Mouse (Mus musculus) limb, embryonic 14.5 days (tissue): ENCODE measurements around the gene Pet100. TPM values are rescaled to one million over a fixed set of nuclear protein-coding genes. Genes with fewer than 3 reads are reported as not detected.

Source experiments
- ATAC-seq: fragments of 200-750 bp; cut with Nextera tagmentation; 2 replicates; pipeline ENCODE4 v1.8.0; 2017; ENCODE audit warnings: low read depth, moderate number of reproducible peaks, moderate TSS enrichment; ENCODE audit not compliant: low FRiP score
- DNase-seq: peaks from one replicate; pipeline ENCODE4 v3.0.0-alpha.2; 2015; ENCODE audit warnings: low spot score
- H3K27ac ChIP-seq: fragments of 300-500 bp; sonication (generic); replicated peaks from 2 replicates; pipeline ENCODE4 v1.5.1; 2014; ENCODE audit warnings: low read depth, mild to moderate bottlenecking, low read length, moderate library complexity, mixed read lengths
- H3K27me3 ChIP-seq: fragments of 300-500 bp; sonication (generic); 2 replicates; pipeline ENCODE4 v1.6.1; 2014; ENCODE audit warnings: low read length, mixed read lengths; ENCODE audit not compliant: control insufficient read depth, insufficient read depth
- H3K36me3 ChIP-seq: fragments of 300-500 bp; sonication (generic); 2 replicates; pipeline ENCODE4 v1.6.1; 2014; ENCODE audit warnings: mild to moderate bottlenecking, low read length, moderate library complexity, mixed read lengths; ENCODE audit not compliant: control insufficient read depth, insufficient read depth
- H3K4me1 ChIP-seq: fragments of 300-500 bp; sonication (generic); 2 replicates; pipeline ENCODE4 v1.6.1; 2014; ENCODE audit warnings: antibody characterized with exemption, low read length, mixed read lengths; ENCODE audit not compliant: control insufficient read depth, insufficient read depth
- H3K4me2 ChIP-seq: fragments of 300-500 bp; sonication (generic); replicated peaks from 2 replicates; pipeline ENCODE4 v1.6.1; 2014; ENCODE audit warnings: low read depth, mild to moderate bottlenecking, low read length, moderate library complexity; ENCODE audit not compliant: severe bottlenecking
- H3K4me3 ChIP-seq: fragments of 300-500 bp; sonication (generic); replicated peaks from 2 replicates; pipeline ENCODE4 v1.5.1; 2014; ENCODE audit warnings: low read length
- H3K9ac ChIP-seq: fragments of 300-500 bp; sonication (generic); 2 replicates; pipeline ENCODE4 v1.6.1; 2014; ENCODE audit warnings: mild to moderate bottlenecking, low read depth, low read length, moderate library complexity; ENCODE audit not compliant: severe bottlenecking
- H3K9me3 ChIP-seq: fragments of 300-500 bp; sonication (generic); 2 replicates; pipeline ENCODE4 v1.6.1; 2016; ENCODE audit warnings: low read length; ENCODE audit not compliant: control insufficient read depth
- POLR2A ChIP-seq: fragments of 200-500 bp; IDR thresholded peaks from 2 replicates; pipeline ENCODE4 v1.8.0; 2012; ENCODE audit warnings: inconsistent platforms, mild to moderate bottlenecking, moderate library complexity, borderline replicate concordance; ENCODE audit not compliant: insufficient read depth, insufficient read length; ENCODE audit errors: extremely low read depth
- WGBS: fragments of 180-500 bp; shearing (Covaris S2); extraction: QIAGEN DNeasy Blood & Tissue Kit; methylation state at CpG from one replicate; pipeline ENCODE4 v1.1.7; 2014; 5-methylcytosine and 5-hydroxymethylcytosine counted together
- polyA plus RNA-seq, 2 experiments: library from polyadenylated mRNA; depleted of rRNA in 1 of 2; stranded (reverse) in 1 of 2; unstranded in 1 of 2; fragments of >200 nt; fragmentation: Nextera tagmentation in 1 of 2; extraction: Ambion mirVana in 1 of 2; gene quantifications; 2 replicates each; pipeline versions ENCODE4 v1.2.1 to v1.2.3; 2012 to 2014

Pet100 gene
- polyA plus RNA-seq, 2 experiments: 55.4 to 94.5 TPM

GRCm38 (mm10) chr8:3646824-3647531 is 25.6 kb downstream of the Pet100 start:
- ATAC-seq (no peak), DNase-seq (no peak)
- Histone ChIP-seq H3K36me3 (no peaks in the 10 kb centered on the region), H3K4me2 (no peak overlapping the region), H3K27me3 (no peaks in the 10 kb centered on the region), H3K9ac (no peak overlapping the region), H3K4me3 (no peak overlapping the region), H3K27ac (no peak overlapping the region), H3K9me3 (no peaks in the 10 kb centered on the region), H3K4me1 (no peaks in the 10 kb centered on the region)
- TF ChIP-seq POLR2A: no peak
- WGBS: 84% methylated on average over 6 of the region's 6 CpGs

- no peak for TF ChIP-seq POLR2A
- no peaks in the 10 kb centered on the region for H3K27me3 ChIP-seq
- H3K4me2 ChIP-seq: no peak overlapping the region
- 64% methylated on average over 4 of the region's 4 CpGs for WGBS
- no peak overlapping the region for H3K9ac ChIP-seq
- H3K9me3 ChIP-seq: no peaks in the 10 kb centered on the region
- ATAC-seq (no peak), DNase-seq (no peak)
- H3K27ac ChIP-seq: no peak overlapping the region
- H3K36me3 ChIP-seq: no peaks in the 10 kb centered on the region
- H3K4me1 ChIP-seq: no peaks in the 10 kb centered on the region
- H3K4me3 ChIP-seq: no peak overlapping the region
Measured at GRCm38 (mm10) chr8:3647561-3647960, 26.2 kb downstream of the Pet100 start.

DNA sequence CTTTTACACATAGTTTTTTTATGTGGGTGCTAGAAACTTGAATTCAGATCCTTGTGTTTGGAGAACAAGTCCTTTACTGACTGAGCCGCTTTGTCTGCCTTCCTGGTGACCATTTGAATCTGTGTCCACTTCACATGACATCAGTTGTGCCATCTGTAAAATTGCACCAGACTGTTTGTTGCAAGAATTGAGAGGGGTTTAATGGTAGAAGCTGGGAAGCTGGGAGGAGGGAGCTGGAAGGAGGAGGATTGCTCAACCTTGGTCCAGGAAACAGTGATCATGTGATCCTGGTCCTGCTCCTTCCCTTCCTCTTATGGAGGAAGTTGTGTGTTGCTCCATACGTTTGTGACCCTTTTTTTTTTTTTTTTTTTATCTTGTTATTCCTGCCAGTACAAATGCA is 26.9 kb downstream of the Pet100 start:
- H3K27me3 ChIP-seq: no peaks in the 10 kb centered on the region
- DNase-seq (no peak), ATAC-seq (no peak)
- H3K27ac ChIP-seq: no peak overlapping the region
- H3K4me3 ChIP-seq: no peak overlapping the region
- H3K4me2 ChIP-seq: no peak overlapping the region
- 71% methylated on average over 2 of the region's 2 CpGs for WGBS
- H3K9me3 ChIP-seq: no peaks in the 10 kb centered on the region
- no peaks in the 10 kb centered on the region for H3K36me3 ChIP-seq
- no peak for TF ChIP-seq POLR2A
- H3K4me1 ChIP-seq: no peaks in the 10 kb centered on the region
- H3K9ac ChIP-seq: no peak overlapping the region

- ATAC-seq (no peak), DNase-seq (no peak)
- WGBS: 48% methylated on average over 1 of the region's 1 CpGs
- no peak overlapping the region for H3K4me2 ChIP-seq
- TF ChIP-seq POLR2A: no peak
- H3K36me3 ChIP-seq: no peaks in the 10 kb centered on the region
- no peaks in the 10 kb centered on the region for H3K27me3 ChIP-seq
- no peak overlapping the region for H3K4me3 ChIP-seq
- H3K9ac ChIP-seq: no peak overlapping the region
- H3K4me1 ChIP-seq: no peaks in the 10 kb centered on the region
- H3K27ac ChIP-seq: no peak overlapping the region
- H3K9me3 ChIP-seq: no peaks in the 10 kb centered on the region
Measured at GRCm38 (mm10) chr8:3648990-3649389, 27.6 kb downstream of the Pet100 start.

DNA sequence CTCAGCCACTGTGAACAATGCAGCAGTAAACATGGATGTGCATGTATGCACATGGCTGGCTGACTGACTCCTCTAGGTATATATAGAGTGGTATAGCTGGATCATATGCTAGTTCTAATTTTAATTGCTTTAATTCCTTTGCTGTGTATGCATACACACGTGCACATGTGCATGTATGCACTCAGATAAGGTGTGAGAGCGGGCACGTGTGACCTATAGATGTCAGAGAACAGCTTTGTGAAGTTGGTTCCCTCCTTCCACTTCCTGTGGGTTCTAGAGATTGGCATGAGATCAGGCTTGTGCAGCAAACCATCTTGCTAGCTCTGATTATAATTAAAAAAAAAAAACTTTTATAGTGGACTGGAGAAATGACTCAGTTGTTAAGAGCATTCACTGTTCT is 31.5 kb downstream of the Pet100 start:
- Histone ChIP-seq H3K36me3 (no peaks in the 10 kb centered on the region), H3K9ac (no peak overlapping the region), H3K4me1 (no peaks in the 10 kb centered on the region), H3K27me3 (no peaks in the 10 kb centered on the region), H3K4me3 (no peak overlapping the region), H3K27ac (no peak overlapping the region), H3K9me3 (no peaks in the 10 kb centered on the region), H3K4me2 (no peak overlapping the region)
- DNase-seq: no peak
- 68% methylated on average over 3 of the region's 3 CpGs for WGBS
- no peak for ATAC-seq
- no peak for TF ChIP-seq POLR2A
